Mouse (Mus musculus): Measurements from ENCODE around the gene Prmt9.

DNA sequence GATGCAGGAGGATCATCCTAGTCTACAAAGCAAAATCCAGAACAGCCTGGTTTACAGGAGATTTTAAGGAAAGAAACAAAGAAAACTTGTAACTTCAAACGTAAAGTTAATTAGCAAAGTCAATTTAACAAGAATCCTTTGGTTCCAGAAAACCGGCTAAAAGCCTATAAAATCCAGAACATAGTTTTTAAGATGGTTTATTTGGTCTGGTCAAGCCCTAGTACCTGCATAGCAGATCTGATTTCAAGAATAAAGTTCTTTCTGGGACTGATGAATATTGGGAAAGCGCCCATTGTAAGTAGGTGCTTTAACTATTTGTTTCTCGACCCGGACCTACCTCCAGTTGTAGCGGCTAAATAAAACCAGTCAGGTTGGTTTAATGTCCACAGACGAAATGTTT lies 60.4 kb downstream of the Prmt9 start:
- TF ChIP-seq POLR2A (IDR thresholded peaks at IDR 0.05; ENCODE audit: borderline replicate concordance, extremely low read depth, insufficient read depth, insufficient read length, poor library complexity, severe bottlenecking): no peak
- TF ChIP-seq CTCF (IDR thresholded peaks at IDR 0.05; ENCODE audit: borderline replicate concordance, extremely low read depth, insufficient read depth, insufficient read length): no peak

Measured in brain, embryonic 14.5 days (tissue).